Mouse (Mus musculus): ENCODE measurements around the gene Camk2d.

Camk2d gene

DNA sequence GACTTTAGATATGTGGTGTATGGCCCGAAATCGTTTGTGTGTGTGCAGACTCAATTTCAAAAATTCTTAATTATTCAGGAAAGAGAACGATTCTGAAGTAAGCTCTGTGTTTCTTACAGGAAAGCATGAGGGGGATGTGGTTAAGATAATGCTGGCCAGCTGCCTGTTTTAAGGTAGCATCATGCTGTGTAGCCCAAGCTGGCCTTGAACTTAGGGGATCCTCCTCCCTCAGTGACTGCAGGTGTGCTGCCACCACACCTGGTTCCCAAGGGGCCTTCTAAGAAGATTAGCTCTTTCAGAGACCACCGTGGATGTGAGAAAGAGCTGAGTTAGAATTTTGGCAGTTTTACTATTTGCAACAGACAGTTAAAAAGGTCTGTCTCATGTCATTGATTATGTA is 61.8 kb downstream of the Camk2d start:
- no peak for DNase-seq

DNA sequence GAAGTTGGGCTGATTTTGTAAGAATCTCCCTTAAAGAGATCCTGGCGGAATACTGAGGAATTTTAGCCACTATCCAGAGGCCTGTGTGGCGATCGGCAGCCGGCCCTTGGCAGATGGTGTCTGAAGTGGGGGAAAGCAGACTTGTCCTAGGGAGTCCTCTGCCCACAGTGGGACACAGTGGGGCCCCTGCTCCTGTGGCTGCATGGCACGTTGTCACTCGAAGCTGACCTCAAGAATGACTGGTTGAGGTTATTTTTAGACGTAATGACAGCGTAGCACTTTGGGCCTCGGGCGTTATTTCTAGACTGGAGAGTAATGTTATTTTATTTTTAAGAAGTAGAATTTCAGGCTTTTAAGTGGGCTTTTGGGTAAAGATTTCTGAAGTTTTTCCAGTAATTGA is 62.7 kb downstream of the Camk2d start:
- no peak for DNase-seq

DNA sequence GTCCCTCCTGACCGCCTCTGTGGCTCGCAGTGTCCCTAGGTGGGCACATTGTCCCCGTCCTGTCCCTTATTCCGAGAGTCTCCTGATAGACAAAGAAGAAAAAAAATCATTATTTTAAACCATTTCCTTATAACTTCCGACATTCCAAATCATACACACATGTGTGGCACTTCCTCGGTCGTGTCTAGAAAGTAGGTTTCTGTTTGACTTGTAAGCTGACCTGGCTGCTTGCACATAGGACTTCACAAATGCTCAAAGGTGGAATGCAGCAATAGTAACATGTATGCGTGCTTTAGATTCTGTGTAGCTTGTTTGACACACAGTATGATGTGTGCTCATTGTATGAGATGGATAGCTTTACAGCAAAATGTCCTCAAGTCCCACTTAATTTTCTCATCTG is 63.1 kb downstream of the Camk2d start:
- no peak for DNase-seq

DNA sequence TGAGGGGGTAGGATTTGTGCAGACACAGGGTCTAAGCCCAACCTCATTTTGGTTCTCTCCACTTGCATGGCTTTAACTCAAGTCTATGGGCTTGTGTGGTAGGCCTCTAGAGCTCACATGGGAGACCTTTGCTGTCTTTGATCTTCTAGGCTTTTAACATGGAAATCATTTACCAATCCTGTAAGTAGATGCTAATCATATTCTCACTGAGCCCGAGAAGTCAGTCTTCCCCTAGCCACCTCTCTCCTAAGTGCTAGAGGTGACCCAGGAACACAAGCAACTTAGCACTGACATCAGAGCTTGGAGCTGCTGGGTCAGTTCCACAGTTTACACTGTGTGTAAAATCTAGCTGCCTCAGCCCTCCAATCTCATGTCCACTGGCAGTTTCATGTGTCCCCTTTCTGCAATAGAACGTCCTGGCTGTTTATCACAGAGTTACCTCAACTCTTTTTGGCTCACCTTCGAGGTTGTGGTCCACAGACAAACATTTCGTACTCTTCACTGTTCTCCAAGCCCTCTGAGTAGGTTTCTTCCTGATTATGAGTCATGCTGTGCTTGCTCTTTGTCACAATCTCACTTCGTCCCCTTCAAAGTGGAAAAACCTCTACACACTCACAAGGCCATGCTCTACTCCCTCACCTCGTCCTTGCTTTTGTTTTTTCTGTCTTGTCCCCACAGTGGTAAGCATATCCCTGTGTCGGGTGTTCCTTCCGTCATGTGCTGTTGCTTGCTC is 63.9 kb downstream of the Camk2d start:
- no peak for DNase-seq

DNA sequence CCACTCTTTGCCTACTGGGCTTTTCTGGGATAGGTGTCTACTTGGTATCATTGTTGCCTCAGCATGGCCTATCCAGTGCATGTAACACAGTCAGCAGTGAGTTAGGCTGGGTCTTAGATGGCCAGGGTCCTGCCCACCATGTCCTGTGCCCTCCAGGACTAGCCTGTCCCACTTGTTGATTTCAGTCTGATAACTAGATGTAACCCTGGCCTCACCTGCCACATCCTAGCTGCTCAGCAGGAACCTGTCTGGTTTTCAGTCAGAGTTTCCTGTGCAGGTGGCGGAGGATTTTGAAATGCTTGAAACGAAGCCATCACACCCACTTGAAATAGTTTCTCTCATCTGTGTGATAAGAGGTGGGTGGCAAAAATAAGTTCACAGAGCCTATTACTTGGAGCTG is 64.5 kb downstream of the Camk2d start:
- DNase-seq, result no peak

DNA sequence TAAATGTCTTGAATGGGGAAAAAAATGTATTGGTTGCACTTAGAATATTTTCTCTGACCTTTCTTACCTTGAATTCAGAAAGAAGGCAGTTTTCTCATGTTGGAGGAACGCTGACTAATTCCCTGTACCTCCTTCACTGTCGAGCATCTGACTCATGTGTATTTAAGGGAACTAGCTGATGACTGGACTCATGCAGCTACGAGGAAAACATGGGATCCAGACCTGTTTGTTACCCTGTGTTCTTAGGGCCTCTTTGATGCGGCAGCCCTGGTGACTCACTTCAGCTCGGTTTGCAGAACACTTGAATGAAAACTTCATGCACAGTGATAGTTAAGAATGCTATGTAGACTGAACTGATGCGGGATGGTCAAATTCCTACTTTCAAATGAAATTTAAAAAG is 64.9 kb downstream of the Camk2d start:
- no peak for DNase-seq

DNA sequence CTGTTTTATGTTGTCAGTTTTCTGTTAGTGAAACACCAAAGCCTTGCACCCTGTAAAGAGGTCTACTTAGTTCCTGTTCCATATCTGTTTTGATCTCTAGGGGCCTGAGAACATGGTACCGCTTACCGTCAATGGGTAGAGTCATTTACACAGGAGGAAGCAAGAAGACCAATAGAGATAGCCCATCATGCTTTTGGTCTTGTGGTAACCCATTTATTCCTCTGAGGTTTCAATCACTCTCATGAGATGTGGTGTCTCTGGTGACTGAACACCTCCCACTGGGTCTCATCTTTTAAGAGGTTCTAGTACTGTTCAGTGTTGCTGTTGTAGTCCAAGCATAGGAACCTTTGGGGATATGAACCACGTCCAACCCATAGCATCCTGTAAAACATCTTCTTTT is 65.8 kb downstream of the Camk2d start:
- no peak for DNase-seq

DNA sequence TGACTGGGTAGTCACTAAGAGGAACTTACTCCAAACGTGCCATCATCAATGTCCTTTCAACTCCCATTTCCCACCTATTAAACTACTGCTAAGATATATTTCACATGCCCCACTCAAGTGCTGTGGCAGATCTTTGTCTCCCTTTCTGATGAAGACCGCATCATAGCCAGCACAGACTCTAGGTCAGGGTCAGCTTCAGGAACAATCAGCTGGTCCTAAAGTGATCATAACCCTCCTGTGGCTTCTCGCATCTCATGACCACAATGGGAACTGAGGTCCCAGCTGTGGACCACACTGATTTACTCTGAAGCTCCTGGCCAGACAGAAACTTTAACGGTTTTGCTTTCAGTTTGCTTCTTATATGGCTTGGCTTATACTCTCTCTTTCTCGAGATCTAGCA is 67.3 kb downstream of the Camk2d start:
- no peak for DNase-seq

DNA sequence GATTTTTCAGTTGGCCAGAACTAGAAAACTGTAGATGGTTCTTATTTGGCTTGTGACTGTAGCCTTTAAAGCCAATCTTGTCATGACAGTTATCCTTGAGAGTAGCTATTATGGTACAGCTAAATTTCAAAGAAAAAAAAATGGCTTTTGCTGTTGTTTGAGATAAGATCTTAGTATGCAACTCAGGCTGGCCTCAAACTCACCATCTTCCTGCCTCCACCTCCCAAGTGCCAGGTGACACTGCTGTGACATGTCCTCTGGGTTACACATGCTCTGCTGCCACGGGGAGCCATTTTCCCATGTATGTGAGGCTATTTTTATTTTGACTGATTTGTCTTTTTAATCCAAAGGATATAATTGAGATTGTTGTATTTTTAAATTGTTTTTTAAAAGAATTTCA is 69.8 kb downstream of the Camk2d start:
- no peak for DNase-seq

DNA sequence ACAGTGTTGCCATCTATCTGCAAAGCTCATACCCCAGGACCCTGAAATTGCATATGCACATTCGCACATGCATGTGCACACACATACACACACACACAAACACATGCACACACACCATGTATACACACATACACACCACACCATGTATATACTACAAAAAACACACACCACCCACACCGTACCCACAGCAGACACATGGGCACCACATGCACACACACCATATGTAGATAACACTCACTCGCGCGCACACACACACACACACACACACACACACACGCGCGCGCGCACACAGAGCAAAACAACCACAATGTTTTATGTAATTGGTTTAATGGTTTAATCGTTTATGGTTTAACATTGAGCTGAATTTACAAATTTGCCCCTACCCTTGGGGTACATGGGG is 70.9 kb downstream of the Camk2d start:
- DNase-seq, result no peak

DNA sequence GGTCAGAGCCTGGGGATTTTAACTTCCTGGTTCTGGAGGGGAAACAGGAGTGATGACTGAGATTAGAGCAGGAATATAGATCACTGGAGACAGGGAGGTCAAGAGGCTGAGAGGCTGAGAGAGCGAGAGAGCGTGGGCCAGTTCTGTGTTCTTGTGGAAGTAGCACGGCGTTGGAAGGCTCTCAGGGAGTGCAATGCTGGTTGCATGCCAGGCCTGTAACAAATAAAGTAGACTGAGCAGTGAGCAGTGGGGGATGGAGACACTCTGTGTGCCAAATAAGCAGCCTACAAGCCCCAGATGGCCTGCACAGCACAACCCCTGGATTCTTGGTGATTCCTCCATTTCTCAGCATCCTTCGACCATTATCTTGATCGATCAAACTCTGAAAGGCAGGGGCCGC is 71.3 kb downstream of the Camk2d start:
- peak; percentile 47 for DNase-seq

DNA sequence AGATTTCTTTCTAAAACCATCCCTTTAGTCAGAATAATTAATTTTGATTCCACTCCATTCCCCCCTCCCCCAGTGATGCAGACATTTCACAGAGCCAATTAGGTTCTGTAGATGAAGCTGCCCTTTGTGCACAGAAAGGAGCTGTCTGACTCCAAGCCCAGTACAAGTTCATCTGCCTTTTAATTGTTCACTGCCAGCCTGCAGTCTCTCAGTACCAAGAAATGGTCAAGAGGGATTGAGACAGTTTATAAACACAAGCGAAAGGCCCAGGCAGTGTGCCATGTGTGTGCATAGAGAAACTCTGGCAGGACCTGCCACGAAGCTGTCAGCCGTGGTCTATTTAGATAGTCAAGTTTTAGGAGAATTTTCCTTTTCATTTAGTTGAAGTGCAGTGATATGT is 72.0 kb downstream of the Camk2d start:
- no peak for DNase-seq

DNA sequence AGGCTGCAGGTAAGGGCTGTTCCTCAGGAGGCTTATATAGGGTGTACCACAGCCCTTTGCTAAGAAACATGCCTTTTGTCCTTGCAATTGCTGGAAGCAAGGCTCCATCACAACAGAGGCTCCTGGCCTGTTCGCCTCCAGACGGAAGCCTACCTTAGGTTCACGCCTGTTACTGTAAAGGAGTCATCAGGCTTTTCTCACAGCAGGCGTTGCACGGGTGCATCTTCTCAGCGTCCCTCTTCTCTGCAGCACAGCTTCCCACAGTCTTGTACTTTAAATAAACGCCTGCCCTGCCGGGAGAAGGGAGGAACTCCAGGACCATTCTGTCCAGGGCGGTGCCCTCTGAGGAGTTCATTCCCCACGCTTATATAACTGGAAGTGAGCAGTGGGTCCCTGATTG is 72.6 kb downstream of the Camk2d start:
- no peak for DNase-seq

DNA sequence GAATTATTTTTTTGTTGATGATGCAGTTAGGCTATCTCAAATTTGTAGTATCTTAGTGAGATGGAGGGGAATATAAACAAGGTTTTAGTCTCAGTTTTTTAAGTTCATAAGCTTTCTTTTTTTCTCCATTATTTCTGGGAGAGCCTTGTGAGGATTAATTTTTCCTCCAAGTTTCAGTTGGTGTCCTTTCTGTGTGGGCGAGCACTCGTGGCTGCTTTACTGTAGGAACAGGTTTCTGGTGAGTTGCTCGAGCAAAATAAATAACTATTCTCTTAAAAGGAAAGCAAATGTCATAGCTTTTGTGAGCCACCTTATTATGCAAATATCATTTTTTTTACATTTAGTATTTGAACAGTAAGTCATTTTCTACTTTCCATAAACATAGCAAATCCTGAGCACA is 74.3 kb downstream of the Camk2d start:
- DNase-seq, result no peak

DNA sequence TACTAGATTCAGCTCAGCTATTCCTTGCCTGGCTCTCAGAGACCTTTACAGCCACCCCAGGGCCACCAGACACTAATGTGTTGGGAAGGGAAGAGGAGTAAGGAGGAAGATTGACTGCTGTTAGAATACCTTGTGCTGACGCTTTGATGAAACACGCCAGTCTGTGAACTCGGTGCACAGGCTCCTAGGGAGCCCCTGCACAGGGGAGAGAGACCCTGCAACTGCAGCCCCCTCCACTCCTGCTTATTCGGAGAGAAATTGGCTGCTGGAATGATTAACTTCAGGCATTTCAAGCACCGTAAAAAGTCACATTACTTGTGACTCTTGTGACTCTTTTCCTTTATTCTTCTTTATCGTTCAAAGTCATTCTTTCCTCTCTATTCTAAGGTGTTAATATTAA is 75.2 kb downstream of the Camk2d start:
- no peak for DNase-seq

DNA sequence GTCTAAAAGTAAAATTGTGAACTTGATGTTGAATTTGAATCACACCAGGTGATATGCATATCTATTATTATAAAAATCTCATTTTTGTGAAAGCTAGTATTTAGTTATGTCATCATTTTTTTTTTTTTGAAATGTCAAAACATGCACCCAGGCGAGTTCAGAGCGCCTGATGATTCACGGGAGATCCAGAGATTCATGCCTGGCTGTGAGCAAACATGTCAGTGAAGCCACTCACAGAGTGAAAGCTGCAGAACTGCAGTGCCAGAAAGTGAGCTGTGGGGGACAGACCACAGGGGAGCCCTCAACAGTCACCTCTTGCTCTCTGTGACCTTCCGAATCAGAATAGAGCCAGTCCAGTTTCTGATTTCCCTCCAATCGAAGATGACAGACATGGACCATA is 84.9 kb downstream of the Camk2d start:
- DNase-seq, result no peak

DNA sequence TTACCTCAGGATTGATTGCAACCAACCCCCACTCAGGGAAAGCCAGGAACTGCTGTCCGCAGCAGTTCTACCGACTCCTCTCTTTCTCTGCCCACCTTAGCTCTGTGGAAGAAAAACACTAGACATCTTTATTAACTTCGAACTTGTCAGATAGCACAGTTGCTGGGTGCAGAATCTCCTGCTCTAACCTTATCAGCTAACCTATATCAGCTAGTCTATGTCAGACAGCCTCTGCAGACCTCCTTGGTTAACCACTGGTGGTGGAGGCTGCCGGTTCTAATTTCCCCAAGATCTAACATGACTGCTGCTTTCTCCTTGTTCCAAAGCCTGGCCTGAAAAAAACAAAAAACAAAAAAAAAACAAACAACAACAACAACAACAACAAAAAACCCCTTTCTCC is 85.9 kb downstream of the Camk2d start:
- DNase-seq, result no peak

DNA sequence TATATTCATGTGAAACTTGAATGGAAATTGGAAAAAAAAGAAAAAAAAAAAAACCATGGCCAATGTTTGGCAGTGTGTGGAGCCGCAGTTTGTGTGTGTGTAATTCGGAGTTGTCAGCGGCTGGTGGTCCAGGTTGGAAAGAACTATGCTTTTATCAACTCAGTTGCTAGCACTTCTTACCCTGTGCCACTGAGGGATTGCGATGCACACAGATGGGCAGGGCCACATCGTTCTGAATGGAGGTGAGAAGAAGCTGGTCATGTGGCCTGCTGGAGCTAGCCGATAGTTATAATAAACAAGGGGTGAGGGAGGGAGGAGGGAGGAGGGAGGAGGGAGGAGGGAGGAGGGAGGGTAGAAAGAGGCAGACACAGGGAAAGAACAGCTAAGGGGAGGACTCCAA is 89.3 kb downstream of the Camk2d start:
- DNase-seq, result no peak

DNA sequence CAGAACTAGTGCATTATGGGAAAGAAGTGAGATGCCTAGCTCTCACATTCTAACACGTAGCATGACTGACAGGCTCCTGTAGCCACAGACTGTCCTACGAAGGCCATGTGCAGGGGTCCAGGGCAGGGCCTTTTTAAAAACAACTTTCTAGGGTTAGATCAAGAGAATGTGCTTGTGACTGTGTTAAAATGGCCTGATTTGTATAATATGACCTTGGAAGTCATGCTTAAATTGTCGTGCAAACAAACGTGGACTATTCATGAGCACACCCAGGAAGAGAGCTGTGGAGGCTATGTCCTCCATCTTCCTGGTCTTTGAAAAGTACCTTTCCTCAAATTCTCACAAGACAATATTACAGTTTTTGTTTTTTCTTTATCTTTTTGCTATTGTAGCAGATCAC is 91.0 kb downstream of the Camk2d start:
- no peak for DNase-seq

DNA sequence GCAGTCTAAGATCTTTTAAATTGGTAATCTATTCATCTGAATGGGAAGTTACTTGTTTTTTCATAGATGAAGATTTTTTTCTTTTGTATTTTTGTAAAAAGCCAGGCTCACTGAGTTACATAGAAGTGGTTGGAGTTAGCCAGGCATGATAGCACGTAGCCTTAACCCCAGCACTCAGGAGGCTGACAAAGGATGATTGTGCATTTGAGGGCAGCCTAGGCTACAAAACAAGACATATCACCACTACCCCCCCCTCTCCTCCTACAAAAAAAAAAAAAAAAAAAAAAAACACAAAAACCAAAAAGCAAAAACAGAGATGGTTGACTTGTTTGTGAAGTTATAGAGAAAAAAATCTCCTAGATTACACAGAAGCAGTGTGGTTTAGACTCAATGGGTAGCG is 92.4 kb downstream of the Camk2d start:
- no peak for DNase-seq

DNA sequence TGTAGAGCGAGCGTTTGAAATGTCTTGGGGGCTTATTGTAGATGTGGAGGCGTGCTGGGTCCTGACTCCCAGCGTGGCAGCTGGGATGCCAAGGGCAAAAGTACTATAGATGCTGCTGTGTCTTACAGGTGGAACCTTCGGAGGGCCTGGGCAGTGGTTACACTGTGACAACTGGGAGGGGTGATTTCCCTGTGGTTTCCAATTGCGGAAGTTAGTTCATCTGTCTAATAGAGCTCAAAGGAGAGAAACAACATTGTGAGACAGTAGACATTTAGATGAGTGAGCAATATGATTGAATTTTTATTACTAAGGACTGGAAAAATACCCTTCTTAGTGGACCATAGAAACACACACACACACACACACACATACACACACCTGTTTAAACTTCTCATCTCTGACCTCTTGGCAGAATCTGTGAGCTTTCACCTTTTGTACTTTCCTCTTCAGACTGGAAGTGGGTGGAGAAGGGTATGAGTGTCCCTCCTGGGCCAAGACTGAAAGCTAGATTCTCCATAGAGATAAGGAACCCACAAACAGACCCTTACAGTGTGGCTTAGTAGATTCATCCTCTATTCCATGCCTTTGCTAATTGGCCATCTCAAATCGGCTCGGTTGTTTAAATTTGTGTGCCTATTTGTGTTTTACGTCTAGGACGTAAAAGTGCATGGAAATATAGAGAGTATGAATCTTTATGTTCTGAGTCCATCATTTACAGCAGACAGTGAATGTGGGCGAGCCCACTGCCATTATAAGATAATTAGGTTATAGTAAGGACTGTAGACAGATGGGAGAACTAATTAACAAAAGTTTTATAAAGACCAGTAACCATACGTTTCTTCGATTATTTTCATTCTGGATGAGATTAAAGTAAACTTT is 94.8 kb downstream of the Camk2d start:
- no peak for DNase-seq

DNA sequence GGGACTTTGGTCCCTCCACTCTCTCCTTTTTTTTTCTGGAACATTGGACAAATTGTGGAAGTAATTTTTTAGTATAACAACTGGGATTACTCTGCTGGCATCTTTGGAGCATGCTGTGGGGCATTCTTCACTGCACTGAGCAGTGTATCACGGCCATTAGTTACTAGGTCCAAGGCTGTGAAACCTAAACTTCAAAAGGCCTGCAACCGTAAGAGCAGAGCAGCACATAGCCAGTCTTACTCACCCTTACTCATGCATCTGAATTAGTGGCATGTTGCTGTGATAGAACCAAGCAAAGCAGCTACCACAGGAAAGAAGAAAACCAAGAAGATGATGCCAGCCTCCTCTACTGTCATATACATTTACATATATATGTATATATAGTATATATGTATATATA is 95.5 kb downstream of the Camk2d start:
- no peak for DNase-seq

DNA sequence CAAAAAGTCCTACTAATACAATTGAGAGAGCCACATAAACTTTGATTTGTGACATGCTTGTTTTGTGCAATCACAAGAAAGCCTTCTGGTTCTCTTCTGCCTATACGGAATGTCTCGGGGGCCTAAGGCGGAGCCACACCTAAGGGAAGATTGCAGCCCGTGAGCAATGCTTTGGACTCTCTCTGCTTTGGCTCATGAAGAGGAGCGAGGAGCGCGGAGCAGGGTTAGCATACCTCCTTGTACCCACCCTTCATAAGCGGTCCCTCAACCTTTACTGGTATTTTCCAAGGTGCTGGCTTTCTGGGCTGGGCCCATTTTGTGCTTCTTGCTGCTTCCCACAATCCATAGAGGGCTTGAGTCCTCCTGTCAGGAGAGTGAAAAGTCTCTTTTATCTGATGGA is 96.7 kb downstream of the Camk2d start:
- no peak for DNase-seq

DNA sequence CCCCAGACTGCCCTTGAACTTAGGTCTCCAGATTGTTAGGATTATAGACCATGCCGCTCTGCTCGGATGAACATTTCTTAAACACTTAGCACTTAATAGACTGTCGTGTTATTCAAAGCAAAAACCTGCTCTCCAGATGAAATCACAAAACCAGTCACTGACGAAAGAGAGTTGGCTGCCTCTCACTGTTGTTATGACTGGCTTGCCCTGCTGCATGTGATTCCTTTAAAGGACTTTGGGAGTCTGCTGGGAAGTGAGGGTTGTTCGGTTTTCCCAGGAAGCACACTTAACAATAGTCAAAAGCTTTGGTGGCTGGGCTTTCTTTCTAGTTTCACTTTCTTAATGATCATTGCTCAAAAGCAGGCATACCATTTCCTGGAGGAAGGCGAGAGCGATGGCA is 97.2 kb downstream of the Camk2d start:
- DNase-seq, result peak; percentile 39
